Mouse (Mus musculus): ENCODE measurements at regions not wholly inside any gene's neighbourhood (a gene's known extent, or its start where the extent isn't known, plus 50 kb on each side); places are given as distances from the start of the nearest gene placed in this dataset.

DNA sequence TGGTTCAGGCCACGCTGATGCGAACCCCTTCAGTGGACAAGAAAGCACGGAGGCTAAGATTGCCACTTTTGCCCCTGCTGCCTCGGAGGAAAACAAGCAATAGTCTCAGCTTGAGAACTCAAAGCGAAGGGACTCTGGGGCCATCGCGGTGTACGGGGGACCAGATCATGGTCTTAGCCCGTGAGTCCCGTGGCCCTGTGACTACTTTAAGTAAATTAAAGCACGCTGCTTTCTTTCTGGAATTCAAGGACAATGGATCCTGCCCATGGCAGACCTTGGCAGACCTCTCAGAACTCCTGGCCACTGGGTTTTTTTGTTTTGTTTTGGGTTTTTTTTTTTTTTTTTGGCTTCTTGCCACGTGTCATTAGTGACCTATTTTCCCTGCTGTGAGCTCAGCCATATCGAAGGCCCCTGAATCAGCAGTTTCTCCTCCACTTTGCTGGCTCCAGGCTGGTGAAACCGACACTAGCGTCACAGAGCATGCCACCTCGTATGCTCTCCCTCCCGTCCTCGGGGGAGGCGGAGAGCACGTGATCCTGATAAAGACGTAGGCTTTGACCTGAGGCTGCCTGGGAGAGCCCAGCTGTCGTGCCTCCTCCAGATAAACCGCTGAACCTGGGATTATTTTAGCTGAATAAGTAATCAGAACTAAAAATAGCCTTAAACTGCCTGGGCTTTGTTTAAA, 174.6 kb downstream of the Cand1 start:
- Histone ChIP-seq H3K4me3 (replicated peaks; ENCODE audit: low read length) (peak overlapping the region; percentile 18; the same call in 1 of the 2 replicates), H3K36me3 (ENCODE audit: control insufficient read depth, insufficient read depth) (no peaks in the 10 kb centered on the region), H3K4me2 (ENCODE audit: low read length) (peak overlapping the region; percentile 50), H3K27me3 (replicated peaks; ENCODE audit: control insufficient read depth, insufficient read depth, low read length) (no peaks in the 10 kb centered on the region), H3K4me1 (replicated peaks; ENCODE audit: control insufficient read depth, insufficient read depth, low read length) (peaks cover 7% of the 10 kb centered on the region), H3K9ac (replicated peaks; ENCODE audit: low read depth, low read length) (0 out of 2 replicates have a peak overlapping the region, but pooled peaks have one; percentile 39), H3K27ac (ENCODE audit: low read length) (peak overlapping the region; percentile 37; the same call in 1 of the 2 replicates), H3K9me3 (ENCODE audit: control insufficient read depth, low read length) (no peaks in the 10 kb centered on the region)
- 16% methylated on average over 23 of the region's 23 CpGs for WGBS
- ATAC-seq = peak; percentile 87

DNA sequence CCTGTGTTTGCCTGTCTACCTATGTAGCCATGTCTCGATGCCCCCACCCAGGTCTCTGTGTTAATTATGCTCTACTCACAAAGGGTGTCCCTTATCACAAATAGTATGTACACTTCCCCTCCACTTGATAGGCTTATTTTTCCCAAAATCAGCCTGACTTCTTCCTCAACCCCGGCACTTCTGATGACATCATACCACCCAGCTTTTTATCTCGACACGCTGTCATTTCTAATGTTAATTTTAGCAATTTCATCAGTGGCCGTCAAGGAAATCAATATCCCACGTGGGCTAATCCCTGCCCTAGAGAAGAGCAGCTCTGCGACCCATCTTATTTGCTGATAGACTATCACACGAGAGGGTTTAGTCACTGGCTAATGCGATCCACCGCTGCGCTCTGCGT, 175.6 kb downstream of the Cand1 start:
- WGBS = 90% methylated on average over 12 of the region's 12 CpGs
- Histone ChIP-seq H3K4me3 (replicated peaks; ENCODE audit: low read length) (no peak overlapping the region), H3K9ac (replicated peaks; ENCODE audit: low read depth, low read length) (no peak overlapping the region), H3K4me1 (replicated peaks; ENCODE audit: control insufficient read depth, insufficient read depth, low read length) (peaks cover 7% of the 10 kb centered on the region), H3K4me2 (ENCODE audit: low read length) (no peak overlapping the region), H3K27ac (ENCODE audit: low read length) (no peak overlapping the region), H3K36me3 (ENCODE audit: control insufficient read depth, insufficient read depth) (no peaks in the 10 kb centered on the region), H3K9me3 (ENCODE audit: control insufficient read depth, low read length) (no peaks in the 10 kb centered on the region), H3K27me3 (replicated peaks; ENCODE audit: control insufficient read depth, insufficient read depth, low read length) (no peaks in the 10 kb centered on the region)
- no peak for ATAC-seq

DNA sequence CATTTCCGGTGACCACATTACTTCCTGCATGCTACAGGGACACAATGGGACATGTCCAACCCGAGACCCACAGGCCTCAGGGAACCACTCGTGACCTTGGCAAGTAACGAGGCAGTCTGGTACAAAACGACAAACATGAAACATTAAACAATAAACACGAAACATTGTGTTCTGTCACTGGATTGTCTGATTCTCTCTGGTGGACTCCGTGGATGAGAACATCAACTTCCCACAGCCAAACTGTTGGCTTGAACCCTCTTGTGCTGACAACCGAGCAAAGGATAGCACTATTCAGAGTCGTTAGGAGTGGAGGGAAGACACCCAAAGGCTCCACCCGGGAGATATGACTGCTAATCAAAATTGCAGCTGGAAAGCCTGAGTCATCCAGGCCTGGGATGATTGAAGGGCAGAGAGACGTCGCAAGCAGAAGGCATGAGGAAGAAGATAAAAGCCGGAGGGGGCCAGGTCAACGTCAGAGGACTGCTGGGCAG, 176.6 kb downstream of the Cand1 start:
- WGBS = 86% methylated on average over 14 of the region's 14 CpGs
- no peak overlapping the region for H3K4me2 ChIP-seq (ENCODE audit: low read length)
- H3K36me3 ChIP-seq (ENCODE audit: control insufficient read depth, insufficient read depth) = no peaks in the 10 kb centered on the region
- no peaks in the 10 kb centered on the region for H3K9me3 ChIP-seq (ENCODE audit: control insufficient read depth, low read length)
- no peak overlapping the region for H3K4me3 ChIP-seq (replicated peaks; ENCODE audit: low read length)
- H3K9ac ChIP-seq (replicated peaks; ENCODE audit: low read depth, low read length) = no peak overlapping the region
- no peaks in the 10 kb centered on the region for H3K27me3 ChIP-seq (replicated peaks; ENCODE audit: control insufficient read depth, insufficient read depth, low read length)
- no peak for ATAC-seq
- no peak overlapping the region for H3K27ac ChIP-seq (ENCODE audit: low read length)
- H3K4me1 ChIP-seq (replicated peaks; ENCODE audit: control insufficient read depth, insufficient read depth, low read length) = peaks cover 7% of the 10 kb centered on the region

DNA sequence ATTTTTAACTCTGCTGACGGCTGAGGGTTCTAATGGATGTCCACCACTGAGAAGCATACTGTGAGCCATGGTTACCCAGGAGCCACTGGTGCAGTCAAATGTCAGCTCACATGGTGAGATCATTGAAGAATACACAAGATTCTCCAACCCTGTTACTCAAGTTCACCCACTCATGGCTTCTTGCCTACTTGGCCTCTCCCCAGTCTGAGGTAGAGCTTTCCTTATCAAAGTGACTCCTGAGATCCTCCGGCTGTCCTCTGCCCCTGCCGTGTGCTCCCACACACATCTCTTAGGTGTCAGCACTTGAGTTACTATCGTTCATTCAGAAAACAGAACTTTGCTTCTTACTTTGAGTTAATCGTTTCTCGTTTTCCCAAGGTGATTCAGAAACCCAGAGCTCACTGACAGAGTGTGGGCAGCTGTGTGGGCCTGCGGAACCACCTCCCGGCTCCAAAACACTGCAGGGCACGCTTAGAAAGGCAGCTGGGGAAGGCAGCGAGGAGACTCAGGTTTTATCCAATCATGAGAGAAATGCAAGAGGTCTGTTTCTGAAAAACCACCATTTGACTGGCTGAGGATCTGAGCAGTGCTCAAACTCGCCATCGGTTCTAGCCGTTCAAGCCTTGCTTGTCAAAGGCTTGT, 177.8 kb downstream of the Cand1 start:
- H3K36me3 ChIP-seq (ENCODE audit: control insufficient read depth, insufficient read depth) = no peaks in the 10 kb centered on the region
- no peak overlapping the region for H3K9ac ChIP-seq (replicated peaks; ENCODE audit: low read depth, low read length)
- no peak overlapping the region for H3K4me3 ChIP-seq (replicated peaks; ENCODE audit: low read length)
- no peaks in the 10 kb centered on the region for H3K9me3 ChIP-seq (ENCODE audit: control insufficient read depth, low read length)
- H3K27ac ChIP-seq (ENCODE audit: low read length) = no peak overlapping the region
- H3K27me3 ChIP-seq (replicated peaks; ENCODE audit: control insufficient read depth, insufficient read depth, low read length) = no peaks in the 10 kb centered on the region
- ATAC-seq = no peak
- H3K4me2 ChIP-seq (ENCODE audit: low read length) = no peak overlapping the region
- peaks cover 7% of the 10 kb centered on the region for H3K4me1 ChIP-seq (replicated peaks; ENCODE audit: control insufficient read depth, insufficient read depth, low read length)
- whole genome bisulfite sequencing = 90% methylated on average over 13 of the region's 13 CpGs

- ATAC-seq = no peak
- no peak overlapping the region for H3K4me3 ChIP-seq (replicated peaks; ENCODE audit: low read length)
- H3K9ac ChIP-seq (replicated peaks; ENCODE audit: low read depth, low read length) = no peak overlapping the region
- H3K4me1 ChIP-seq (replicated peaks; ENCODE audit: control insufficient read depth, insufficient read depth, low read length) = peaks cover 7% of the 10 kb centered on the region
- no peaks in the 10 kb centered on the region for H3K36me3 ChIP-seq (ENCODE audit: control insufficient read depth, insufficient read depth)
- no peaks in the 10 kb centered on the region for H3K9me3 ChIP-seq (ENCODE audit: control insufficient read depth, low read length)
- no peak overlapping the region for H3K27ac ChIP-seq (ENCODE audit: low read length)
- no peaks in the 10 kb centered on the region for H3K27me3 ChIP-seq (replicated peaks; ENCODE audit: control insufficient read depth, insufficient read depth, low read length)
- WGBS = 91% methylated on average over 8 of the region's 8 CpGs
- no peak overlapping the region for H3K4me2 ChIP-seq (ENCODE audit: low read length)
Measured at GRCm38 (mm10) chr10:119061349-119061850, 178.5 kb downstream of the Cand1 start.

GRCm38 (mm10) chr10:119058493-119059020, 181.3 kb downstream of the Cand1 start:
- Histone ChIP-seq H3K9me3 (ENCODE audit: control insufficient read depth, low read length) (no peaks in the 10 kb centered on the region), H3K4me3 (replicated peaks; ENCODE audit: low read length) (no peak overlapping the region), H3K4me2 (ENCODE audit: low read length) (no peak overlapping the region), H3K27ac (ENCODE audit: low read length) (no peak overlapping the region), H3K27me3 (replicated peaks; ENCODE audit: control insufficient read depth, insufficient read depth, low read length) (no peaks in the 10 kb centered on the region), H3K9ac (replicated peaks; ENCODE audit: low read depth, low read length) (no peak overlapping the region), H3K36me3 (ENCODE audit: control insufficient read depth, insufficient read depth) (no peaks in the 10 kb centered on the region), H3K4me1 (replicated peaks; ENCODE audit: control insufficient read depth, insufficient read depth, low read length) (peaks cover 13% of the 10 kb centered on the region)
- WGBS = 91% methylated on average over 10 of the region's 10 CpGs
- ATAC-seq = no peak

DNA sequence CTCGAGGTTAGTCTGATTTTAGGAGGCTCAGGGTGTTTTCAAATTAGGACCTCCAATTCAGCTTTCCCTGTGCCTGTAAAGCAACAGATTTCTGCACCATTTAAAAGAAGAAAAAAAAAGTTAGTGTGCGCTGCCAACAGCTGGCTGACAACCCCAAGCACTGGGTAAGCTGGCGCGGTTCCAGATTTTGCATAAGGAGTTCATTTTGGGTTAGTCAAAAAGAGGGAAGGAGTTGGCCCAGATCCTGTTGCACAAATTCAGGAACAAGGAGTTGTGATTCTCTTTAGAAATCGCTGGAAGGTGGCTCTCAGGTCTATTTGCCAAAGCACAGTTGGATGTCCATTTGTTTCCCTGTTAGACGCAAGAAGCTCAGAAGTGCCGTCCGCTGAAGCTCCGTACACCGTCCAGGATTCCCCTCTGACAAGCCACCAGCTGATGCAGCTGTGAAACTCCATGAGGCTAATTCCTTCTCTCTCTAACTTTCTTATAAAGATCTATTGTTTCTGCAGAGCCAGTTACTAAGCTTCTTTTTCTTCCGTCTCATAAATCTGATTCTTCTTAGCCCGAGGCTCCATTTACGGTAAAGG, 184.6 kb downstream of the Cand1 start:
- Histone ChIP-seq H3K27ac (ENCODE audit: low read length) (0 out of 2 replicates have a peak overlapping the region, but pooled peaks have one; percentile 10), H3K9me3 (ENCODE audit: control insufficient read depth, low read length) (no peaks in the 10 kb centered on the region), H3K9ac (replicated peaks; ENCODE audit: low read depth, low read length) (no peak overlapping the region), H3K27me3 (replicated peaks; ENCODE audit: control insufficient read depth, insufficient read depth, low read length) (no peaks in the 10 kb centered on the region), H3K4me2 (ENCODE audit: low read length) (peak overlapping the region; percentile 13), H3K4me3 (replicated peaks; ENCODE audit: low read length) (no peak overlapping the region), H3K36me3 (ENCODE audit: control insufficient read depth, insufficient read depth) (no peaks in the 10 kb centered on the region), H3K4me1 (replicated peaks; ENCODE audit: control insufficient read depth, insufficient read depth, low read length) (peaks cover 13% of the 10 kb centered on the region)
- WGBS = 18% methylated on average over 13 of the region's 13 CpGs
- ATAC-seq = peak; percentile 76

GRCm38 (mm10) chr10:119054191-119055175, 184.5 kb upstream of the Dyrk2 start:
- no peak overlapping the region for H3K9ac ChIP-seq (replicated peaks; ENCODE audit: low read depth, low read length)
- 66% methylated on average over 22 of the region's 22 CpGs for WGBS
- H3K9me3 ChIP-seq (ENCODE audit: control insufficient read depth, low read length) = no peaks in the 10 kb centered on the region
- ATAC-seq = peak; percentile 51; the same call in 1 of the 2 replicates
- no peak overlapping the region; the same call in 1 of the 2 replicates for H3K4me2 ChIP-seq (ENCODE audit: low read length)
- peaks cover 13% of the 10 kb centered on the region for H3K4me1 ChIP-seq (replicated peaks; ENCODE audit: control insufficient read depth, insufficient read depth, low read length)
- no peak overlapping the region for H3K4me3 ChIP-seq (replicated peaks; ENCODE audit: low read length)
- H3K36me3 ChIP-seq (ENCODE audit: control insufficient read depth, insufficient read depth) = no peaks in the 10 kb centered on the region
- H3K27ac ChIP-seq (ENCODE audit: low read length) = no peak overlapping the region
- H3K27me3 ChIP-seq (replicated peaks; ENCODE audit: control insufficient read depth, insufficient read depth, low read length) = no peaks in the 10 kb centered on the region
